Mouse (Mus musculus) stomach, embryonic 15.5 days (tissue): Measurements from ENCODE around the gene Lias. TPM values are rescaled to one million over a fixed set of nuclear protein-coding genes. Genes with fewer than 3 reads are reported as not detected.
A peak's percentile ranks its signal among the peaks of the same experiment; 100 is the strongest.

Source experiments
- ATAC-seq: fragments of 200-750 bp; cut with Nextera tagmentation; 2 replicates; pipeline ENCODE4 v1.8.0; 2017; ENCODE audit warnings: low read depth, moderate number of reproducible peaks, moderate TSS enrichment; ENCODE audit not compliant: insufficient read depth, low FRiP score
- H3K27ac ChIP-seq: fragments of 300-500 bp; sonication (generic); 2 replicates; pipeline ENCODE4 v1.5.1; 2015; ENCODE audit warnings: mild to moderate bottlenecking, inconsistent platforms
- H3K27me3 ChIP-seq: fragments of 300-500 bp; sonication (generic); replicated peaks from 2 replicates; pipeline ENCODE4 v1.6.1; 2015; ENCODE audit warnings: inconsistent platforms
- H3K36me3 ChIP-seq: fragments of 300-500 bp; sonication (generic); 2 replicates; pipeline ENCODE4 v1.6.1; 2015; ENCODE audit warnings: inconsistent platforms
- H3K4me1 ChIP-seq: fragments of 300-500 bp; sonication (generic); 2 replicates; pipeline ENCODE4 v1.6.1; 2015; ENCODE audit warnings: inconsistent platforms
- H3K4me2 ChIP-seq: fragments of 300-500 bp; sonication (generic); 2 replicates; pipeline ENCODE4 v1.6.1; 2015; ENCODE audit warnings: mild to moderate bottlenecking, inconsistent platforms
- H3K4me3 ChIP-seq: fragments of 300-500 bp; sonication (generic); replicated peaks from 2 replicates; pipeline ENCODE4 v1.5.1; 2015; ENCODE audit warnings: inconsistent platforms
- H3K9ac ChIP-seq: fragments of 300-500 bp; sonication (generic); 2 replicates; pipeline ENCODE4 v1.6.1; 2015; ENCODE audit warnings: inconsistent platforms
- H3K9me3 ChIP-seq: fragments of 300-500 bp; sonication (generic); 2 replicates; pipeline ENCODE4 v1.6.1; 2016; ENCODE audit warnings: inconsistent platforms
- WGBS: fragments of 180-500 bp; shearing (Covaris S2); methylation state at CpG from one replicate; pipeline ENCODE4 v1.1.7; 2015; 5-methylcytosine and 5-hydroxymethylcytosine counted together
- polyA plus RNA-seq: library from polyadenylated mRNA; unstranded; fragments of >200 nt; fragmentation: Nextera tagmentation; extraction: Ambion mirVana; gene quantifications from 2 replicates; pipeline ENCODE4 v1.2.1, GENCODE M21; 2015

Gene Lias
- polyA plus RNA-seq, 1 experiment from 2014 or later: 58.4 TPM

DNA sequence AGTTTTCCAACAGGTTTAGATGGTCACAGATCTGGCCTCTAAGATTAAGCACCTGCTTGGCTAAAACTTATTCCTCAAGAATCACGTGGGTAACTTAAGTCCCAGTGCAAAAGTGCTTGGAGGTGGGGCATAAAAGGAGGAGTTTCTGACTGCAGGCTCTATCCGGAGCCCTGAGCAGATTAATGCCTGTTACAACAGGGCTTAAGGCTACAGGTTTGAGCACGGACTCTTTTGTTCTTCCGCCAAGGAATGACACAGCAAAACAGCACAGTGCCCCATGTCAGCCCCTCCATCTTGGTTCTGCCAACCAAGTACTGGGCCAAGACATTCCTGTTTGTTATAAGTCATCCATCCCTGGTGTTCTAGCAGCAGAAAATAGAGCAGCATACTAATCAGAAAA, 37.0 kb downstream of the Lias start:
- H3K4me3 ChIP-seq: no peak overlapping the region
- H3K9ac ChIP-seq: no peak overlapping the region
- peaks cover 7% of the 10 kb centered on the region; the same call in 1 of the 2 replicates for H3K36me3 ChIP-seq
- ATAC-seq: no peak
- 0 out of 2 replicates have a peak, but pooled peaks cover 2% of the 10 kb centered on the region for H3K4me1 ChIP-seq
- 44% methylated on average over 4 of the region's 4 CpGs for WGBS
- H3K4me2 ChIP-seq: no peak overlapping the region
- H3K9me3 ChIP-seq: no peaks in the 10 kb centered on the region
- H3K27me3 ChIP-seq: no peaks in the 10 kb centered on the region
- peak overlapping the region; percentile 49; the same call in 1 of the 2 replicates for H3K27ac ChIP-seq

DNA sequence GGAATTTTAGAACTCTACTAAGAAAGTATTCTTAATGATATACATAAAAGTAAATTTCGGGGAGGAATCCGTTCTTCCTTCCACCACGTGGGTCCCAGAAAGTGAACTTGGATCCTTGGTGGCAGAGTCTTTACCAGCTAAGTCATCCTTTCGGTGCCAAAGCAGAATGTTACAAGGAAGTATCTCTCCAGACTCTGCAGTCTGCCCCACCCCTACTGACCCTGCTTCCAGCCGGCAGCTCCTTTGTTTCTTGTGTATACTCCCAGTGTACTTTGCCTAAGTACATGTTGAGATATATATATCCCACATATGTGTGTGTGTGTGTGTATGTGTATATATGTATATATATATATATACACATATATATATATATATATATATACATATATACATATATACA, 38.1 kb downstream of the Lias start:
- Histone ChIP-seq H3K36me3 (peaks cover 3% of the 10 kb centered on the region; the same call in 1 of the 2 replicates), H3K4me2 (no peak overlapping the region), H3K4me1 (no peaks in the 10 kb centered on the region), H3K4me3 (no peak overlapping the region), H3K27ac (no peak overlapping the region), H3K27me3 (no peaks in the 10 kb centered on the region), H3K9me3 (no peaks in the 10 kb centered on the region), H3K9ac (no peak overlapping the region)
- ATAC-seq: no peak
- WGBS: 73% methylated on average over 5 of the region's 5 CpGs

- Histone ChIP-seq H3K4me2 (peak overlapping the region; percentile 60), H3K9me3 (no peaks in the 10 kb centered on the region), H3K27ac (peak overlapping the region; percentile 88), H3K27me3 (no peaks in the 10 kb centered on the region), H3K9ac (peak overlapping the region; percentile 83), H3K4me1 (0 out of 2 replicates have a peak, but pooled peaks cover 3% of the 10 kb centered on the region), H3K4me3 (peak overlapping the region; percentile 88), H3K36me3 (no peaks in the 10 kb centered on the region)
- ATAC-seq: no peak
- 7% methylated on average over 15 of the region's 15 CpGs for WGBS
These were observed 43.4 kb downstream of the Lias start for GRCm38 (mm10) chr5:65434471-65435362.

DNA sequence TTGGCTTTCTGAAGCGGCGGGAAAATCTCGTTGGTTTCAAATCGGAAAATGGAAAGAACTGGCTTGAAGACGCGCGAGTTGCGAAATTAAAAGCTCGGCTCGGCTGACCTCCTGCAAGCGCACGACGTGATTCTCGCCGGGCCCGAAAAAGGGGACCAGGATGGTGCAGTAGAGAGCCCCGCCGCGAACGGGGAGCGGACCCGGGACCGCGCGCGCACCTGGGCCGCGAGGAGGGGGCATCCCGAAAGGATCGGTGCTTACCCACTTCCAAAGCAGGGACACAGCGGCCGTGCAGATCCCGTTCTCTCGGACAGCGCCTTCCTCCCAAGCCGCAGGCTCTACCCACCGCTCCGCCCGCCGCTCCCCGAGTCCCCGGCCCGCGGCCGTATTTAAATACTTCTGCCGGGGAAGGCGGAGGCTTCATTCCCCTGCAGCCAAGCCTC, 44.1 kb downstream of the Lias start:
- Histone ChIP-seq H3K9ac (peak overlapping the region; percentile 83), H3K4me1 (0 out of 2 replicates have a peak, but pooled peaks cover 3% of the 10 kb centered on the region), H3K4me2 (peak overlapping the region; percentile 60), H3K36me3 (no peaks in the 10 kb centered on the region), H3K9me3 (no peaks in the 10 kb centered on the region), H3K4me3 (peak overlapping the region; percentile 88), H3K27me3 (no peaks in the 10 kb centered on the region), H3K27ac (peak overlapping the region; percentile 88)
- no peak for ATAC-seq
- under 1% methylated on average over 47 of the region's 47 CpGs for WGBS

- Histone ChIP-seq H3K4me3 (peak within 1 kb of the TSS; percentile 88), H3K27ac (peak within 1 kb of the TSS; percentile 96), H3K4me1 (0 out of 2 replicates have a peak, but pooled peaks cover 3% of the 10 kb centered on the region), H3K9me3 (no peaks in the 10 kb centered on the region), H3K4me2 (peak within 1 kb of the TSS; percentile 79), H3K9ac (peak within 1 kb of the TSS; percentile 83), H3K27me3 (no peaks in the 10 kb centered on the region), H3K36me3 (no peaks in the 10 kb centered on the region)
- under 1% methylated on average over 51 of the region's 51 CpGs for WGBS
- peak; percentile 96 for ATAC-seq
These were observed 44.7 kb downstream of the Lias start, which contains the start of gene Ugdh for GRCm38 (mm10) chr5:65435806-65436561. TSS of gene Ugdh (minus strand) at chr5:65435949.

- H3K4me3 ChIP-seq: no peak overlapping the region
- H3K9me3 ChIP-seq: no peaks in the 10 kb centered on the region
- H3K4me1 ChIP-seq: 0 out of 2 replicates have a peak, but pooled peaks cover 3% of the 10 kb centered on the region
- no peaks in the 10 kb centered on the region for H3K36me3 ChIP-seq
- no peak overlapping the region for H3K9ac ChIP-seq
- no peak overlapping the region for H3K4me2 ChIP-seq
- no peak overlapping the region for H3K27ac ChIP-seq
- H3K27me3 ChIP-seq: no peaks in the 10 kb centered on the region
- ATAC-seq: no peak
These were observed 46.7 kb downstream of the Lias start for GRCm38 (mm10) chr5:65438041-65438440.

DNA sequence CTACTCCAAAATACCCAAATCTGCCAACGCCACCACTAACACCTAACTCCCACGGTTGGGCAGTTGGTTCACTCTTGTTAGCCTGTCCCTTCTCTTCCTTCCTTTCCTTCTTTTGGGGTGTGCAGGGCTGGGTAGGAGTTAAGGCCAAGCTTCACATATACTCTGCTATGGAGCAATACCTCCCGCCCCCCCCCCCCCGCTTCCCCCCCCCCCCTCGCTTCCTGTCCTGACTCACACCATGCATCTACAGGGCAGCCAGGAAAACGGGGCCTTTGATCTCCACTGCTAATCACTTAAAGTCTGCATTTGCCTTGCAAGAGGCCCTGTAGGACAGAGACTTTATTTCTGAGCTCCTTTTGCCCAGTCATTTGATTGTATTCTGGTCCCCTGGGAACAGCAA, 53.7 kb downstream of the Lias start:
- no peaks in the 10 kb centered on the region for H3K27me3 ChIP-seq
- no peak overlapping the region for H3K27ac ChIP-seq
- no peaks in the 10 kb centered on the region for H3K4me1 ChIP-seq
- H3K9me3 ChIP-seq: no peaks in the 10 kb centered on the region
- H3K4me3 ChIP-seq: no peak overlapping the region
- H3K4me2 ChIP-seq: no peak overlapping the region
- ATAC-seq: no peak
- 50% methylated on average over 3 of the region's 6 CpGs for WGBS
- H3K9ac ChIP-seq: no peak overlapping the region
- H3K36me3 ChIP-seq: no peaks in the 10 kb centered on the region

DNA sequence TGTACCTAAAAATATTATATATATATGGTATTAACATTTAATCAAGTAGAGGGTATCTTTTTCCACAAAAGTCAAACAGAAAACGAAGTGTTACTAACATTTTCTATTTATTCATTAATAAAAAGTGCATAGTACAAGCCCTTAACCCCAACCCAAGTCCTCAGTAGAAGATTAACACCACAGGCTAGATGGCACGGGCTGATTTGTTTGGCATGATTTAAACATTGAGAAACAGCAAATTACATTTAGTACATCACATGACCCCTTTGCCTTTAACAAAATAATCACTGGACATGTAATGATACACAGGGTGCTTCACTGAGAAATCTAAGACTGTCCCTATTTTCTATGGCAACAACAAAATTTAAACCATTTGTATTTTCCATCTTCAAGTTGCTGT, 55.5 kb downstream of the Lias start:
- Histone ChIP-seq H3K4me3 (no peak overlapping the region), H3K9ac (no peak overlapping the region), H3K27ac (no peak overlapping the region), H3K9me3 (no peaks in the 10 kb centered on the region), H3K27me3 (no peaks in the 10 kb centered on the region), H3K4me2 (no peak overlapping the region), H3K4me1 (no peaks in the 10 kb centered on the region), H3K36me3 (0 out of 2 replicates have a peak, but pooled peaks cover 4% of the 10 kb centered on the region)
- no peak for ATAC-seq
- WGBS: 71% methylated on average over 2 of the region's 2 CpGs

GRCm38 (mm10) chr5:65447826-65448225, 56.5 kb downstream of the Lias start:
- H3K9ac ChIP-seq: no peak overlapping the region
- no peak for ATAC-seq
- H3K4me2 ChIP-seq: no peak overlapping the region
- H3K27me3 ChIP-seq: no peaks in the 10 kb centered on the region
- no peaks in the 10 kb centered on the region for H3K9me3 ChIP-seq
- 80% methylated on average over 2 of the region's 2 CpGs for WGBS
- no peak overlapping the region for H3K27ac ChIP-seq
- 0 out of 2 replicates have a peak, but pooled peaks cover 4% of the 10 kb centered on the region for H3K36me3 ChIP-seq
- no peak overlapping the region for H3K4me3 ChIP-seq
- no peaks in the 10 kb centered on the region for H3K4me1 ChIP-seq

DNA sequence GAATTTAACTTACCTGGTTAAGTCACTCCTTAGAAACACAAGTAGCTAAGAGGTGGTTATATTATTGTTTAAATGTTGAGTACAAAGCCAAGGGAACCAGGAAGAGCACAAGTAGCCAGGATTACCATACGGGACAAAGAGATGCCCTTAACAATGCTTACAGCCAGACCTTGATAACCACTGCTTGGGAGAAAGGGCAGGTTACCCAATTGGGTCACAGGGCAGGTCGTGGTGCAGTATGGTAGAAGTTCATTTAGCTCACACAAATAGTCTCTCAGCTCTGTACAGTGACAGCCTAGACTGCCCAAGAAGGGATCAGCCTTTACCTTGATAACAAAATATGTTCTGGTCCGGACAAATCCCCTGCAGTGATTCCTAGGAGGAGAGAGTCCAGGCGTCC, 57.6 kb downstream of the Lias start:
- H3K36me3 ChIP-seq: 0 out of 2 replicates have a peak, but pooled peaks cover 4% of the 10 kb centered on the region
- H3K4me3 ChIP-seq: no peak overlapping the region
- H3K9me3 ChIP-seq: no peaks in the 10 kb centered on the region
- WGBS: 80% methylated on average over 4 of the region's 4 CpGs
- no peak overlapping the region for H3K4me2 ChIP-seq
- no peak overlapping the region for H3K9ac ChIP-seq
- H3K27ac ChIP-seq: no peak overlapping the region
- no peak for ATAC-seq
- no peaks in the 10 kb centered on the region for H3K27me3 ChIP-seq
- H3K4me1 ChIP-seq: no peaks in the 10 kb centered on the region

GRCm38 (mm10) chr5:65454771-65455170, 63.5 kb downstream of the Lias start:
- Histone ChIP-seq H3K36me3 (0 out of 2 replicates have a peak, but pooled peaks cover 4% of the 10 kb centered on the region), H3K27me3 (no peaks in the 10 kb centered on the region), H3K27ac (no peak overlapping the region), H3K9ac (no peak overlapping the region), H3K4me2 (no peak overlapping the region), H3K9me3 (no peaks in the 10 kb centered on the region), H3K4me3 (no peak overlapping the region), H3K4me1 (peaks cover 6% of the 10 kb centered on the region; the same call in 1 of the 2 replicates)
- WGBS: 52% methylated on average over 5 of the region's 5 CpGs
- no peak for ATAC-seq
